Mouse (Mus musculus) stomach, postnatal 0 days (tissue): ENCODE measurements around the gene Rfx1. TPM values are rescaled to one million over a fixed set of nuclear protein-coding genes. Genes with fewer than 3 reads are reported as not detected.

Experiments
- ATAC-seq: fragments of 200-750 bp; cut with Nextera tagmentation; 2 replicates; pipeline ENCODE4 v1.8.0; 2017; ENCODE audit not compliant: low FRiP score, low TSS enrichment
- DNase-seq: peaks from one replicate; pipeline ENCODE4 v3.0.0-alpha.2; 2016; ENCODE audit warnings: low spot score
- H3K27ac ChIP-seq: fragments of 300-500 bp; sonication (generic); replicated peaks from 2 replicates; pipeline ENCODE4 v1.5.1; 2014; ENCODE audit warnings: mild to moderate bottlenecking, control low read depth
- H3K27me3 ChIP-seq: fragments of 300-500 bp; sonication (generic); 2 replicates; pipeline ENCODE4 v1.6.1; 2014; ENCODE audit warnings: low read length; ENCODE audit not compliant: control insufficient read depth, insufficient read depth
- H3K36me3 ChIP-seq: fragments of 300-500 bp; sonication (generic); 2 replicates; pipeline ENCODE4 v1.6.1; 2014; ENCODE audit warnings: low read length, mixed read lengths; ENCODE audit not compliant: control insufficient read depth, insufficient read depth
- H3K4me1 ChIP-seq: fragments of 300-500 bp; sonication (generic); replicated peaks from 2 replicates; pipeline ENCODE4 v1.6.1; 2014; ENCODE audit warnings: antibody characterized with exemption; ENCODE audit not compliant: control insufficient read depth, insufficient read depth
- H3K4me2 ChIP-seq: fragments of 300-500 bp; sonication (generic); replicated peaks from 2 replicates; pipeline ENCODE4 v1.6.1; 2014; ENCODE audit warnings: low read depth, mild to moderate bottlenecking, control low read depth, moderate library complexity
- H3K4me3 ChIP-seq: fragments of 300-500 bp; sonication (generic); 2 replicates; pipeline ENCODE4 v1.5.1; 2014; ENCODE audit warnings: low read depth, low read length, control low read depth
- H3K9ac ChIP-seq: fragments of 300-500 bp; sonication (generic); 2 replicates; pipeline ENCODE4 v1.6.1; 2014; ENCODE audit warnings: mild to moderate bottlenecking, low read length, control low read depth, mixed read lengths
- H3K9me3 ChIP-seq: fragments of 300-500 bp; sonication (generic); 2 replicates; pipeline ENCODE4 v1.6.1; 2016; ENCODE audit warnings: low read length; ENCODE audit not compliant: control insufficient read depth
- CTCF ChIP-seq: IDR thresholded peaks from 2 replicates; pipeline ENCODE4 v1.5.1; 2016; ENCODE audit warnings: antibody characterized with exemption, low read depth, mild to moderate bottlenecking, moderate library complexity
- EP300 ChIP-seq: optimal IDR thresholded peaks from 2 replicates; pipeline ENCODE3; 2016; ENCODE audit warnings: antibody characterized with exemption
- WGBS: fragments of 180-500 bp; shearing (Covaris S2); extraction: QIAGEN DNeasy Blood & Tissue Kit; methylation state at CpG from one replicate; pipeline ENCODE4 v1.1.7; 2014; 5-methylcytosine and 5-hydroxymethylcytosine counted together
- polyA plus RNA-seq: library from polyadenylated mRNA; unstranded; fragments of >200 nt; fragmentation: Nextera tagmentation; extraction: Ambion mirVana; gene quantifications from 2 replicates; pipeline ENCODE4 v1.2.1, GENCODE M21; 2015

Gene Rfx1
- polyA plus RNA-seq, 1 experiment from 2014 or later, result 2.7 TPM

- 63% methylated on average over 40 of the region's 42 CpGs for WGBS
- ATAC-seq, result no peak
Measured at GRCm38 (mm10) chr8:84084341-84085115, 17.9 kb downstream of the Rfx1 start.

GRCm38 (mm10) chr8:84087156-84087555, 20.5 kb downstream of the Rfx1 start:
- no peak overlapping the region for H3K27ac ChIP-seq
- no peaks in the 10 kb centered on the region for H3K4me1 ChIP-seq
- H3K27me3 ChIP-seq, result no peaks in the 10 kb centered on the region
- peaks cover 15% of the 10 kb centered on the region; the same call in 1 of the 2 replicates for H3K36me3 ChIP-seq
- ATAC-seq (no peak), DNase-seq (no peak)
- H3K9ac ChIP-seq, result no peak overlapping the region
- no peaks in the 10 kb centered on the region for H3K9me3 ChIP-seq
- TF ChIP-seq EP300, result no peak
- no peak for TF ChIP-seq CTCF
- no peak overlapping the region for H3K4me3 ChIP-seq
- no peak overlapping the region for H3K4me2 ChIP-seq
- 83% methylated on average over 7 of the region's 7 CpGs for WGBS

More at GRCm38 (mm10) chr8:84084341-84085115, 17.9 kb downstream of the Rfx1 start:
- peak; percentile 42 for DNase-seq
- no peaks in the 10 kb centered on the region for H3K4me1 ChIP-seq
- H3K4me3 ChIP-seq, result no peak overlapping the region
- no peaks in the 10 kb centered on the region for H3K27me3 ChIP-seq
- peaks cover 21% of the 10 kb centered on the region; the same call in 1 of the 2 replicates for H3K36me3 ChIP-seq
- H3K27ac ChIP-seq, result no peak overlapping the region
- H3K9ac ChIP-seq, result no peak overlapping the region; the same call in 1 of the 2 replicates
- H3K4me2 ChIP-seq, result no peak overlapping the region
- TF ChIP-seq EP300 (no peak), CTCF (no peak)
- H3K9me3 ChIP-seq, result no peaks in the 10 kb centered on the region

DNA sequence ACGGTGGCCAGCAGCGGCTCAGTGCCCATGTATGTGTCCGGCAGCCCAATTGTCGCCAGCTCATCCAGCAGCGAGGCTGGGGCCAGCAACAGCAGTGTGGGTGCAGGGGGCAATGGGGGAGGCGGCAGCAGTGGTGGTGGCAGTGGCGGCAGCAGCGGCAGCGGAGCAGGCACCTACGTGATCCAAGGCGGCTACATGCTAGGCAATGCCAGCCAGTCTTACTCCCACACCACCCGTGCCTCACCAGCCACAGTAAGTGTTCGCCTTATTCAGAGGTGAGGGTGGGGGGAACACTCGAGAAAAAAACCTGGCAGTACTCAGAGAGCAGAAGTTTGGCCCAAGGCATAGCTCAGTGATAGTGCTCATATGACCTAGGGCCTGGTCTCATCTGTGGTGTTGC, 21.2 kb downstream of the Rfx1 start:
- no peak for TF ChIP-seq CTCF
- TF ChIP-seq EP300, result no peak
- no peak overlapping the region for H3K4me3 ChIP-seq
- 96% methylated on average over 14 of the region's 14 CpGs for WGBS
- ATAC-seq (no peak), DNase-seq (no peak)
- no peak overlapping the region for H3K27ac ChIP-seq
- H3K4me2 ChIP-seq, result no peak overlapping the region
- no peaks in the 10 kb centered on the region for H3K4me1 ChIP-seq
- peaks cover 14% of the 10 kb centered on the region for H3K36me3 ChIP-seq
- no peak overlapping the region for H3K9ac ChIP-seq
- H3K9me3 ChIP-seq, result no peaks in the 10 kb centered on the region
- H3K27me3 ChIP-seq, result no peaks in the 10 kb centered on the region

DNA sequence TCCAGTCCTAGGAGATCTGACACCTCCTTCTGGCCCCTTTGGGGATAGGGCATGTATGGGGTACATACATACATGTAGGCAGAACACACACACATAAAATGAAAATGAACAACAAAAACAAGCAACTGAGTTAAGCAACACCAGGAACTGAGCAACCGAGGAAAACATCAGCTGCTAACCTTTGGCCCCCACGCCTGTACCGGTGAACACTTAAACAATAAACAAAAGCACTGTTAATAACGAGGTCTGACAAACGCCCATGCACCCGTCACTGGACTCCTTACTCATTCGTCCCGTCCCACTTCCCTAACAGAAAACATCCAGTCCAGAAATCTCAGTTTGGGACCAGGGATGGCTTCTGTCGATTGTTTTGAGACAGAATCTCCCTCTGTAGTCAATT, 22.6 kb downstream of the Rfx1 start:
- ATAC-seq, result no peak
- Histone ChIP-seq H3K9me3 (no peaks in the 10 kb centered on the region), H3K4me1 (no peaks in the 10 kb centered on the region), H3K4me3 (no peak overlapping the region), H3K27me3 (no peaks in the 10 kb centered on the region), H3K27ac (no peak overlapping the region), H3K9ac (no peak overlapping the region), H3K4me2 (no peak overlapping the region), H3K36me3 (peaks cover 20% of the 10 kb centered on the region)
- TF ChIP-seq EP300 (no peak), CTCF (no peak)
- DNase-seq, result no peak
- WGBS, result 65% methylated on average over 9 of the region's 9 CpGs

DNA sequence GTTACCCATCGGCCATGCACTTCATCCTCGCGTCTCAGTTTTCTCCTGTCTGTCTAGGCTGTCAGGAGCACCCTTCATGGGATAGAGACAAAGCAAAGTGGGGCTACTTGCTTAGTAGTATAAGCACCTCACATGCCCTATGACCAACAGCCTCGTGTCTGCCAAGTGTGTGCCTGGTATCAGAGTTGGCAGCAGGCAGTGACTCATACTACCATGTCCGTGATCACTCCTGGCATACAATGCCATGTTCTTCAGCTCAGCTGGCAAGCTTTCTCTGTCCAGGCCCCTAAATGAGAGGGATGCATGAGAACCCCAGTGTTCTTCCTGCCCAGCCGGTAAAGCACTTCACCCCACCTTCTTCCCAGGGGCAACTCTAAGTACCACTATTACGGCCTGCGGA, 24.0 kb downstream of the Rfx1 start:
- no peak for TF ChIP-seq EP300
- no peak for TF ChIP-seq CTCF
- H3K4me1 ChIP-seq, result no peaks in the 10 kb centered on the region
- H3K9me3 ChIP-seq, result no peaks in the 10 kb centered on the region
- WGBS, result 85% methylated on average over 8 of the region's 8 CpGs
- H3K9ac ChIP-seq, result no peak overlapping the region
- peaks cover 20% of the 10 kb centered on the region for H3K36me3 ChIP-seq
- no peak overlapping the region for H3K27ac ChIP-seq
- ATAC-seq (no peak), DNase-seq (no peak)
- no peak overlapping the region for H3K4me3 ChIP-seq
- no peaks in the 10 kb centered on the region for H3K27me3 ChIP-seq
- H3K4me2 ChIP-seq, result no peak overlapping the region

DNA sequence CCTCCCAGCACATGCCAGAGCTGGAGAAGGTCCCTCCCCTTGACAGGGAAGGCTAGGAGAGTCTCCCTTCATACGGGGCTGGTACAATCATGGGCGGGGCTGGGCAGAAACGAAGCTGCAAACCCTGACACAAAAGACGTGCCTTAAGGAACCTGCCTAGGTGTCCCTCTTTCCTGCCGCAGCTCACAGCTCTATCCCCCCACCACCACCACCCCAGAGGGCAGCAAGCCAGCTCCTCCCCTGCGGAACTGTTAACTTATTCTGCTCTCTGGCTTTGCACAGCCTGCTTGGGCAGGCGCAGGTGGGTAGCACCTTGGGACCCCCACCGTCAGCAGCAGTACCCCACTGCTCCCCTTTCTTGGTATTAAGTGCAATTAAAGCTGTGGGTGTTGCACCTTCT, 29.4 kb downstream of the Rfx1 start:
- ATAC-seq (no peak), DNase-seq (no peak)
- 54% methylated on average over 8 of the region's 8 CpGs for WGBS
- no peaks in the 10 kb centered on the region for H3K27me3 ChIP-seq
- H3K4me3 ChIP-seq, result no peak overlapping the region
- no peak overlapping the region for H3K27ac ChIP-seq
- peaks cover 29% of the 10 kb centered on the region for H3K36me3 ChIP-seq
- TF ChIP-seq EP300 (no peak), CTCF (no peak)
- no peaks in the 10 kb centered on the region for H3K4me1 ChIP-seq
- H3K4me2 ChIP-seq, result no peak overlapping the region
- no peak overlapping the region for H3K9ac ChIP-seq
- no peaks in the 10 kb centered on the region for H3K9me3 ChIP-seq
